Mouse (Mus musculus) heart, adult 2 months (tissue): ENCODE measurements around the gene Olfr640. TPM values are rescaled to one million over a fixed set of nuclear protein-coding genes. Genes with fewer than 3 reads are reported as not detected.

Experiments used
- DNase-seq, 2 experiments: peaks; one replicate each; pipeline ENCODE4 v3.0.0; 2021
- H3K27ac ChIP-seq: fragments of 200-600 bp; 2 replicates; pipeline ENCODE4 v1.8.1; 2022
- H3K27me3 ChIP-seq: fragments of 200-500 bp; 2 replicates; pipeline ENCODE4 v1.6.1; 2012; ENCODE audit warnings: mild to moderate bottlenecking, low read length, inconsistent platforms, mixed read lengths; ENCODE audit not compliant: control insufficient read depth, insufficient read depth
- H3K36me3 ChIP-seq: fragments of 200-500 bp; 2 replicates; pipeline ENCODE4 v1.6.1; 2012; ENCODE audit warnings: low read length, inconsistent platforms; ENCODE audit not compliant: control insufficient read depth, insufficient read depth
- H3K4me1 ChIP-seq: fragments of 200-500 bp; 2 replicates; pipeline ENCODE4 v1.6.1; 2011; ENCODE audit warnings: low read length; ENCODE audit not compliant: control insufficient read depth, insufficient read depth
- H3K4me3 ChIP-seq: fragments of 200-600 bp; 2 replicates; pipeline ENCODE4 v1.8.1; 2022
- H3K79me2 ChIP-seq: fragments of 200-500 bp; replicated peaks from 2 replicates; pipeline ENCODE4 v1.6.1; 2012; ENCODE audit warnings: mild to moderate bottlenecking, inconsistent platforms, low read length, moderate library complexity, mixed read lengths; ENCODE audit not compliant: control insufficient read depth, insufficient read depth
- H3K9ac ChIP-seq: fragments of 200-500 bp; 2 replicates; pipeline ENCODE4 v1.6.1; 2012; ENCODE audit warnings: low read depth, mild to moderate bottlenecking, control low read depth, inconsistent platforms, low read length, mixed read lengths
- CTCF ChIP-seq: fragments of 200-600 bp; IDR thresholded peaks from 2 replicates; pipeline ENCODE4 v1.8.1; 2022; ENCODE audit warnings: antibody characterized with exemption, mild to moderate bottlenecking, moderate library complexity
- EP300 ChIP-seq: fragments of 200-500 bp; IDR thresholded peaks from 2 replicates; pipeline ENCODE4 v1.6.1; 2011; ENCODE audit warnings: low read depth, low read length, control low read depth; ENCODE audit not compliant: insufficient read depth
- POLR2A ChIP-seq: fragments of 200-500 bp; IDR thresholded peaks from 2 replicates; pipeline ENCODE4 v1.6.1; 2011; ENCODE audit warnings: mild to moderate bottlenecking, low read depth, low read length, control low read depth; ENCODE audit not compliant: insufficient read depth
- WGBS: fragments of 180-500 bp; shearing (Covaris S2); methylation state at CpG from one replicate; pipeline ENCODE4 v1.1.7; 2018; 5-methylcytosine and 5-hydroxymethylcytosine counted together
- intact Hi-C: fragments of 180-260 bp; cut with DNase I; formaldehyde crosslinking; loops from one replicate; pipeline ENCODE4 v1.15.1; 2025
- polyA plus RNA-seq: library from polyadenylated mRNA; depleted of rRNA; stranded (reverse); fragments of >200 nt; gene quantifications from 2 replicates; pipeline ENCODE4 v1.2.3, GENCODE M21; 2012
- total RNA-seq, 2 experiments: library from RNA; stranded (reverse); gene quantifications; 2 replicates each; pipeline ENCODE4 v1.2.3; 2021

Gene Olfr640
- total and polyA plus RNA-seq, 3 experiments = not detected

- Histone ChIP-seq H3K27ac (no peak within 1 kb of the TSS), H3K9ac (no peak within 1 kb of the TSS), H3K27me3 (no peaks in the 10 kb centered on the region), H3K4me3 (no peak within 1 kb of the TSS), H3K36me3 (no peaks in the 10 kb centered on the region), H3K4me1 (no peaks in the 10 kb centered on the region), H3K79me2 (no peaks in the 10 kb centered on the region)
- intact Hi-C loops = no loop called here
- WGBS = 49% methylated on average over 1 of the region's 1 CpGs
- TF ChIP-seq EP300 = no peak
- TF ChIP-seq CTCF = no peak
- no peak for TF ChIP-seq POLR2A
- no peak for DNase-seq
Measured at GRCm38 (mm10) chr7:104035145-104035544, 9.8 kb upstream of the Olfr640 start, which contains the start of gene Olfr641. Olfr641 (plus strand) TSS chr7:104035445.

DNA sequence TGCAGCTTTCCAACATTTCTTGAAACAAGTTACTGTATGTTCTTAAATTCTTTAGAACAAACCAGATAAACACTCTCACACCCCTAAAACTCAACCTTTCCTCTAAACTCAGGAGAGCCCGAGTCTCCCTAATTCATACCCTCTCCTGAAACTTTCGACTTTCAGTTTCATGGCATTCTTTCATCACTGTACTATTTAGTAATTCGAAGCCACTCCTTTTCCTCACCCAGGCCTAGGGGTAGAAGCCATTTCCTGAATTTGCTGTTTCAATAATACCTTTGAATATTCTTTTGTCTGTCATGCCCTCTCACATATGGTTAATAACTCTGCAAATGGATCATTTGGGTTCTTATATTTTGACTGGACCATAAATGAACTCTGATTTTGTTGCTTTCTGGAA, 1.6 kb upstream of the Olfr640 start:
- H3K4me3 ChIP-seq = no peak overlapping the region
- no peak for TF ChIP-seq CTCF
- TF ChIP-seq EP300 = no peak
- no peak for TF ChIP-seq POLR2A
- intact Hi-C loops = no loop called here
- no peak overlapping the region for H3K27ac ChIP-seq
- no peak overlapping the region for H3K9ac ChIP-seq
- no peaks in the 10 kb centered on the region for H3K36me3 ChIP-seq
- no peak for DNase-seq
- no peaks in the 10 kb centered on the region for H3K79me2 ChIP-seq
- H3K4me1 ChIP-seq = no peaks in the 10 kb centered on the region
- H3K27me3 ChIP-seq = no peaks in the 10 kb centered on the region
- 56% methylated on average over 3 of the region's 3 CpGs for WGBS

DNA sequence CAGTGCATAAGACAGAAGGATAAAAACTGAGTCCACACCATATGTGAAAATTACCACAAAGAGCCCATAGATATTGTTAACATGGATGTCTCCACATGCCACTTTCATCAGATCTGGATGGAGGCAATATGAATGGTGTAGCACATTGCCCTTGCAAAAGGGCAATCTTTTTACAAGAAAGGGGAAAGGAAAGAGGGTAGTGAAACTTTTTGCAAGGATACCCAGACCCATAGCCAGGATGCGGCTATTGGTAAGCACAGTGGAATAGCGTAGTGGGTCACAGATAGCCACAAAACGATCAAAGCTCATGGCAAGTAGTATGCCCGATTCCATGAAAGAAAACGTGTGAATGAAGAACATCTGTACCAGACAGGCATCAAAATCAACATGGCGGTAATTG, 3.7 kb downstream of the Olfr640 start:
- H3K36me3 ChIP-seq = no peaks in the 10 kb centered on the region
- no peak overlapping the region for H3K4me3 ChIP-seq
- H3K4me1 ChIP-seq = no peaks in the 10 kb centered on the region
- DNase-seq = no peak
- no peak overlapping the region for H3K9ac ChIP-seq
- no peak overlapping the region for H3K27ac ChIP-seq
- no peaks in the 10 kb centered on the region for H3K27me3 ChIP-seq
- TF ChIP-seq CTCF = no peak
- no peak for TF ChIP-seq EP300
- no peak for TF ChIP-seq POLR2A
- 83% methylated on average over 6 of the region's 6 CpGs for WGBS
- intact Hi-C loops = no loop called here
- H3K79me2 ChIP-seq = no peaks in the 10 kb centered on the region

- DNase-seq = no peak
- H3K4me1 ChIP-seq = no peaks in the 10 kb centered on the region
- H3K79me2 ChIP-seq = no peaks in the 10 kb centered on the region
- no peaks in the 10 kb centered on the region for H3K36me3 ChIP-seq
- no peak for TF ChIP-seq CTCF
- no peak for TF ChIP-seq EP300
- TF ChIP-seq POLR2A = no peak
- H3K27ac ChIP-seq = no peak overlapping the region
- H3K4me3 ChIP-seq = no peak overlapping the region
- intact Hi-C loops = no loop called here
- H3K27me3 ChIP-seq = no peaks in the 10 kb centered on the region
- no peak overlapping the region for H3K9ac ChIP-seq
- WGBS = 76% methylated on average over 1 of the region's 1 CpGs
Measured at GRCm38 (mm10) chr7:104018953-104019352, 6.4 kb downstream of the Olfr640 start.

GRCm38 (mm10) chr7:104017203-104017602, 8.2 kb downstream of the Olfr640 start, which contains the start of gene Olfr639:
Olfr639 (minus strand) TSS chr7:104017303.
- no peaks in the 10 kb centered on the region for H3K4me1 ChIP-seq

GRCm38 (mm10) chr7:103999124-103999523, 26.2 kb downstream of the Olfr640 start:
- H3K79me2 ChIP-seq = no peaks in the 10 kb centered on the region
- H3K27ac ChIP-seq = no peak overlapping the region
- DNase-seq = no peak
- no peaks in the 10 kb centered on the region for H3K27me3 ChIP-seq
- TF ChIP-seq CTCF (no peak), POLR2A (no peak), EP300 (no peak)
- no peak overlapping the region for H3K9ac ChIP-seq
- no peaks in the 10 kb centered on the region for H3K36me3 ChIP-seq
- no peak overlapping the region for H3K4me3 ChIP-seq
- intact Hi-C loops = no loop called here
- H3K4me1 ChIP-seq = no peaks in the 10 kb centered on the region

More at GRCm38 (mm10) chr7:104017203-104017602, 8.2 kb downstream of the Olfr640 start, which contains the start of gene Olfr639:
- H3K27me3 ChIP-seq = no peaks in the 10 kb centered on the region
- no peak within 1 kb of the TSS for H3K27ac ChIP-seq
- no peak for DNase-seq
- H3K79me2 ChIP-seq = no peaks in the 10 kb centered on the region
- H3K36me3 ChIP-seq = no peaks in the 10 kb centered on the region
- intact Hi-C loops = no loop called here
- H3K4me3 ChIP-seq = no peak within 1 kb of the TSS
- H3K9ac ChIP-seq = no peak within 1 kb of the TSS
- TF ChIP-seq EP300 = no peak
- no peak for TF ChIP-seq CTCF
- TF ChIP-seq POLR2A = no peak
